Mouse (Mus musculus) MN1 (cell line): ENCODE measurements at regions not wholly inside any gene's neighbourhood (a gene's known extent, or its start where the extent isn't known, plus 50 kb on each side); places are given as distances from the start of the nearest gene placed in this dataset.

Source experiments
- DNase-seq: peaks from one replicate; pipeline ENCODE4 v3.0.0-alpha.2; 2016; ENCODE audit warnings: low spot score

GRCm38 (mm10) chr19:56102454-56103080 lies 184.4 kb upstream of the Habp2 start:
- no peak for DNase-seq

- no peak for DNase-seq
Observed at GRCm38 (mm10) chr19:56105073-56105451, 181.9 kb upstream of the Habp2 start.

- DNase-seq, result no peak
Observed at GRCm38 (mm10) chr19:56105452-56106091, 181.4 kb upstream of the Habp2 start.

GRCm38 (mm10) chr19:56108796-56109195 lies 178.1 kb upstream of the Habp2 start:
- no peak for DNase-seq

GRCm38 (mm10) chr19:56115552-56116284 lies 171.2 kb upstream of the Habp2 start:
- DNase-seq, result peak; percentile 75

- DNase-seq, result peak; percentile 20
Observed at GRCm38 (mm10) chr19:56116285-56116680, 170.7 kb upstream of the Habp2 start.

GRCm38 (mm10) chr19:56120723-56121122 lies 166.2 kb upstream of the Habp2 start:
- DNase-seq, result peak; percentile 63

- DNase-seq, result no peak
Observed at GRCm38 (mm10) chr19:56122186-56122585, 164.8 kb upstream of the Habp2 start.

GRCm38 (mm10) chr19:56131556-56131955 lies 155.4 kb upstream of the Habp2 start:
- no peak for DNase-seq

GRCm38 (mm10) chr19:56132911-56133562 lies 153.9 kb upstream of the Habp2 start:
- no peak for DNase-seq

GRCm38 (mm10) chr19:56133565-56133964 lies 153.4 kb upstream of the Habp2 start:
- DNase-seq, result no peak

- DNase-seq, result peak; percentile 69
Observed at GRCm38 (mm10) chr19:56134081-56134818, 152.7 kb upstream of the Habp2 start.

- DNase-seq, result no peak
Observed at GRCm38 (mm10) chr19:56135306-56135928, 151.5 kb upstream of the Habp2 start.

GRCm38 (mm10) chr19:56140540-56140939 lies 146.4 kb upstream of the Habp2 start:
- DNase-seq, result no peak

- DNase-seq, result no peak
Observed at GRCm38 (mm10) chr19:56144221-56144620, 142.7 kb upstream of the Habp2 start.

- DNase-seq, result no peak
Observed at GRCm38 (mm10) chr19:56157120-56157519, 129.8 kb upstream of the Habp2 start.

- DNase-seq, result no peak
Observed at GRCm38 (mm10) chr19:56162156-56162555, 124.8 kb upstream of the Habp2 start.

GRCm38 (mm10) chr19:56169133-56169997 lies 117.6 kb upstream of the Habp2 start:
- DNase-seq, result no peak

- DNase-seq, result no peak
Observed at GRCm38 (mm10) chr19:56169998-56170274, 117.0 kb upstream of the Habp2 start.

GRCm38 (mm10) chr19:56172454-56172853 lies 114.5 kb upstream of the Habp2 start:
- no peak for DNase-seq

- no peak for DNase-seq
Observed at GRCm38 (mm10) chr19:56176059-56176458, 110.9 kb upstream of the Habp2 start.
